Mouse (Mus musculus) MEL (cell line): ENCODE measurements around the gene Vtn.

Experiments used
- CHD1 ChIP-seq: IDR thresholded peaks from 2 replicates; pipeline ENCODE4 v1.6.1; 2012; ENCODE audit warnings: low read depth, mild to moderate bottlenecking, inconsistent platforms, low read length, improper control_type of control experiment
- CHD2 ChIP-seq: IDR thresholded peaks from 2 replicates; pipeline ENCODE4 v1.6.1; 2011; ENCODE audit warnings: low read length, improper control_type of control experiment
- CTCF ChIP-seq, 3 experiments: IDR thresholded peaks in 2 of 3; conservative IDR thresholded peaks in 1 of 3; 2 replicates each; pipeline ENCODE4 v1.5.1; 2011 to 2012; ENCODE audit warnings: low read length in 3 of 3, low read depth in 2 of 3, mild to moderate bottlenecking in 2 of 3, improper control_type of control experiment in 1 of 3, inconsistent platforms in 1 of 3, mixed read lengths in 1 of 3, moderate library complexity in 1 of 3; ENCODE audit not compliant: control insufficient read depth in 1 of 3, insufficient read depth in 1 of 3, poor library complexity in 1 of 3, severe bottlenecking in 1 of 3
- JUND ChIP-seq: IDR thresholded peaks from 2 replicates; pipeline ENCODE4 v1.6.1; 2011; ENCODE audit warnings: low read depth, mild to moderate bottlenecking, improper control_type of control experiment, low read length
- KAT2A ChIP-seq: conservative IDR thresholded peaks from 2 replicates; pipeline ENCODE4 v1.6.1; 2012; ENCODE audit warnings: low read depth, low read length, improper control_type of control experiment, inconsistent platforms
- MEF2A ChIP-seq: IDR thresholded peaks from 2 replicates; pipeline ENCODE4 v1.6.1; 2014; ENCODE audit warnings: low read depth, mild to moderate bottlenecking, inconsistent platforms, low read length, improper control_type of control experiment; ENCODE audit not compliant: poor library complexity, insufficient replicate concordance, severe bottlenecking; ENCODE audit errors: extremely low read depth
- POLR2A ChIP-seq, 2 experiments: IDR thresholded peaks; 2 replicates each; pipeline ENCODE4 v1.6.1; 2011 to 2012; ENCODE audit warnings: low read length in 2 of 2, mild to moderate bottlenecking in 2 of 2, control low read depth in 1 of 2, improper control_type of control experiment in 1 of 2, low read depth in 1 of 2, moderate library complexity in 1 of 2; ENCODE audit not compliant: control insufficient read depth in 1 of 2, insufficient read depth in 1 of 2, poor library complexity in 1 of 2
- TAL1 ChIP-seq: IDR thresholded peaks from 2 replicates; pipeline ENCODE4 v1.6.1; 2012; ENCODE audit warnings: mild to moderate bottlenecking, inconsistent platforms, low read length, moderate library complexity, mixed read lengths
- TBP ChIP-seq: IDR thresholded peaks from 2 replicates; pipeline ENCODE4 v1.8.0; 2011; ENCODE audit warnings: low read depth, low read length, improper control_type of control experiment
- TCF12 ChIP-seq: IDR thresholded peaks from 2 replicates; pipeline ENCODE4 v1.6.1; 2014; ENCODE audit warnings: low read depth, mild to moderate bottlenecking, inconsistent platforms, low read length, improper control_type of control experiment, moderate library complexity
- UBTF ChIP-seq: IDR thresholded peaks from 2 replicates; pipeline ENCODE4 v1.6.1; 2012; ENCODE audit warnings: low read depth, mild to moderate bottlenecking, inconsistent platforms, low read length, improper control_type of control experiment, moderate library complexity, borderline replicate concordance; ENCODE audit not compliant: insufficient read depth
- USF1 ChIP-seq: IDR thresholded peaks from 2 replicates; pipeline ENCODE4 v1.6.1; 2014; ENCODE audit warnings: low read depth, mild to moderate bottlenecking, inconsistent platforms, low read length, improper control_type of control experiment, moderate library complexity

DNA sequence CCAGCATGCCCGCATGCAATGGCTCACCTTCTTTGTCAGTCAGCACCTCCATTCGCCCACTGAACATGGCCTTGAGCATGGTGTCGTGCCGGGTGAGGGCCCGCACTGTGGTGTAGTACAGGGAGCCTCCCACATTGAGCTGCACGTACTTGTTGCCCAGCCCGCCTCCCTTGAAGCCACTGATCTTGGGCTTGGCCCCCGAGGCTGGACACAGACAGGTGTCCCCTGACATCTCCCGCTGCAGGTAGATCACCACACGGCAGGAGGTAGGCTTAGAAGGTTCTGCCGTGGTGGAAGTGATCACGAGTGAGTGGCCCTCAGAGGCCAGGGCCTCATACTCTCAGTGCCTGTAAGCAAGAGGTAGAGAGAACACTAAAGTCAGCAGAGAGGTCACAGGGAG lies 31.1 kb downstream of the Vtn start:
- TF ChIP-seq POLR2A (IDR thresholded peaks at IDR 0.05; ENCODE audit: control insufficient read depth in 1 of 2, insufficient read depth in 1 of 2, low read depth in 1 of 2, low read length in 2 of 2, poor library complexity in 1 of 2) (no peak), JUND (no peak), KAT2A (no peak), CTCF (IDR thresholded peaks at IDR 0.05 in 2 of 3, conservative IDR thresholded peaks at IDR 0.05 in 1 of 3; ENCODE audit: control insufficient read depth in 1 of 3, insufficient read depth in 1 of 3, low read depth in 2 of 3, low read length in 3 of 3, poor library complexity in 1 of 3, severe bottlenecking in 1 of 3) (no peak), TCF12 (no peak), MEF2A (no peak), CHD1 (no peak), UBTF (no peak), CHD2 (no peak), USF1 (no peak), TAL1 (no peak), TBP (no peak)
